Mouse (Mus musculus) colon, adult 2 months (tissue): ENCODE measurements around the gene Slc7a8. TPM values are rescaled to one million over a fixed set of nuclear protein-coding genes. Genes with fewer than 3 reads are reported as not detected.

Experiments used
- polyA plus RNA-seq: library from polyadenylated mRNA; depleted of rRNA; stranded (reverse); fragments of >200 nt; gene quantifications from 2 replicates; pipeline ENCODE4 v1.2.3, GENCODE M21; 2012; rRNA removed

Gene Slc7a8
- 7.8 and 8.6 TPM in 2 replicates for polyA plus RNA-seq

DNA sequence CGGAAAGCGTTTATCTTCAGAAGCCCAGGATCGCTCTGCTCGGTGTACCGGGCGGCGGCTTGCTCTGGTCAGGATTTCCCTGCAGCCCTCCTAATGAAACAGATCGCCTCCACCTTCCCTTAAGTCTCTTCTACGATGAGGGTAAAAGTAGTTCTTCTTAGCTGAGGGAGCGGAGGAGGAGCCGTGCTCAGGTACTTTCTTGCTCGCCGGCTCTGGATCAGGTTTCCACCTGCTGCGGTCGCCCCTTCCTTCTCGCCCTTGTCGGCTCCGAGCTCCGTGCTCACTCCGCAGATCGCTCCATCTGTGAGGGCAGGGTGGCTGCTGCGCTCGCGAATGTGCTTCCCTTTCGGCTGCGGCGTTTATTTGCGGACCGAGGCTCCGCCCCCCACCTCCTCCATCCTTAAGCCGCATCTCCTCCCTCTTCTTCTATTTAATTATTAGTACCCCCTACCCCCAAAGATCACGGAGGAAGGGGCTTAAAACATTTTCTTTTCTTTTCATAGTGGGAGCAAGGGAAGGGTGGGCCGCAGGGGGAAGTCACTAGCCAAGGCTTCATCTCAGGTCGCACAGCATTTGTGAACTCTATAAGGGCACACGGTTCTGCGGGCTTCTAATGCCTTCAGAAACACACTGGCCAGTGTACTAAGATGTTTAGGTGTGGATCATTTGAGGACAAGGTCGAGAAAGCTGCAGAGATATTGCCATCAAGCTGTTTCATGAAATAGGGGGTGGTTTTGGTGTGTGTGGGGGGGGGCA is at the start of gene Slc7a8:
Gene Slc7a8 (minus strand): TSS at position 337 of the 756 bp plus-strand sequence.

DNA sequence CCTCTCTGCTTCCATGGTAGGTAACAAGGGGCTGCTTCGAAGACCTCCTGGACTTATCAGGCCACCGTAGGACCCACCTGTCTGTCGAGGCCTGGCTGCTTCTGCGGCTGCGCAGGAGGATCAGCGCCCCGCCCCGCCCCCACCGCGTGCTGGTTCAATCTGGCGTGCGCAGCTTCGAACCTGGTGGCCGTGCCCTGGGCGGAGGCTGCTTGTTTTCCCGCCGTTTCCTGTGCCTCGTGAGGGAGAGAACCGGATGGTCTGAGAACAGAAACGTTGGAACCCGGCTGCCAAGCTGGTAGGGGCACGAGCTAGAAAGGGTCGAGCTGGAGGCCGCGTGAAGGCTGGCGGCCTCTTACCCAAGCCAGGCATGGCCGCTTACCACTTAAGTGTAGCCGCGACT is 32.2 kb upstream of the Slc7a8 start, which contains the start of gene Rnf212b:
Gene Rnf212b (plus strand): TSS at position 151 of the 400 bp plus-strand sequence.

DNA sequence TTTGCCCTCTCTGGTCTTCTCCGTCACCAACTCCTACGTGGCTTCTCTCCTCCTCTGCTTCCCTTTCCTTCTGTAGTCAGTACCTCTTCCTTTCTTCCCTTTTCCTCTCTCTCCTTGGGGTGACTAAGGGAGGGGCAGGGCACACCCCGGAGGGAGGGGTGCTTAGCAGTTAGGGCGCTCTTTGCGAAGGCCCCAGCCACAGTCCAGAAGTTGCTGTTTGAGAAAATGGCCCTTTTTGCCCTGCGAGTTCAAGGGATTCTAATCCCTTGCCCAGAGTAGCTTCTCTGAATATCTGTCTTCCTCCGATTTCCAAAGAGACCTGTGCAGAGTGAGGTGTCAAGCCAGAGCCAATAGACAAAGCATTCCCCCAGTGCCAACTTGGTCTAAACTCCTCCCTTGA is 69.7 kb downstream of the Slc7a8 start, which contains the start of gene Cebpe:
Gene Cebpe (minus strand): TSS at position 101 of the 400 bp plus-strand sequence.

DNA sequence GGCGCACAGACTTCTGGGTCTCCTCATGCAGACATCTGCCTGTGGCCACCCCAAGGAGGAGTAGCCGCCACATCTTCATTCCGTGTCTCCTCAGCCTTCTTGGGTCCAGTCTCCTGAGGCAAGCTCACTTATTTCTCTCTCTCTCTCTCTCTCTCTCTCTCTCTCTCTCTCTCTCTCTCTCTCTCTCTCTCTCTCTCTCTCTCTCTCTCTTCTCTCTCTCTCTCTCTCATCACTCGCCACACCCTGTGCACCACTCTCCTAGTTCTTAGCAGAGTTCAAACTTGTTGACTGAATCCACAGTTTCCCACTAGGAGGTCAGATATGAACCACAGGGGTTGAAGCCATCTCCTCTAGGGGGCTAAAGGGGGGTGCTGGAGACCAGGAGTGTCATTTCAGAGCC is 83.0 kb downstream of the Slc7a8 start, which contains the start of gene Gm29776:
Gene Gm29776 (minus strand): TSS at position 101 of the 400 bp plus-strand sequence.

DNA sequence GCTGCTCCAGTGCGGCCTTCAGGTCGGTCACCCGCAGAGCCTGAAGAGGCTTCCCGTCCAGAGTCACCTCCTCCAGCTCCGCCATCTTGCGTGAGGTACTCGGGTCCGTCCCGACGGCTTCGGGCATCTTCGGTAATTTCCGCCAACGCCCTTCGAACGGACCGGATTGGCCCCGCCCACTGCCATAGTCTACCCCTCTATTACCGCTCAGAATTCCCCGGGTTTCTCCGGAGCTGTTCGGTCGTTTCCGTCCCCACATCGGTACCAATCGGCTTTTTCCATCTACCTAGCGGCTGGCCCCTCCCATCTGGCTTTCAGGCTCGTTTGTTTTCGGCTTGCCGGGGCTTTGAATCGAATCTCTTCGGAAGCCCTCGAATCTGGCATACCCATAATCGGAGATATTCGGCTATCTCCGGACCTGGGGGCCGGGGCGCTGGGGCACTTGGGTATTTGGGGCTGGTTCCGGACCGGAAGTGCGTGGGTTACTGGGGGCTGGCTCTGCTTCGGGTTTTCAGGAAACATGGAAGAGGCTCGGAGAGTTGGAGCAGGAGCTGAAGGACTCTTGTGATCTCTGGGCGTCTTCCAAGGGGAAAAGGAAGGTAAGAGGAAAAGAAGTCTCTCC is 95.1 kb downstream of the Slc7a8 start, which contains the start of gene Acin1:
Gene Acin1 (minus strand): TSS at position 410 of the 622 bp plus-strand sequence.

DNA sequence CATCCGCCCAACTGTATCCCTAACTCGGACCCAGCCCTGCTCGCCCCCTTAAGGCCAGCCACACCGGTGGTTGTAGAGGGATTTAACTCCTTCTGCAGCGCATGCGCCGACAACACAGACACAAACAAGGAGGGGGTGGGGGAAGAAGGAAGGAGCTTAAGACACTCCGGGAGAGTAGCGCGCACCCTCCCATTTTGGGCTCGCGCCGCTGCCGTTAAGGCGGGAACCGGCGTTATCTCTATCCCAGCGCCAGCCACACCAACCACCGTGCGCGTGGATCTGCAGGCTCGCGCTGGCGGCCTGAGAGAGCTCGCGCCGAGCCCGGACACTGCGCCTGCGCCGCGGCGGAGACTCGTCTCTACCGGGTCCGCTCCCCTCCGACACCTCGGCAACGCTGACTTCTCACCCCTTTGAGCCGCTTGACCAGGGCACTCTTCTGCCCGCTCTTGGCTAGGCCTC is 95.7 kb downstream of the Slc7a8 start, which contains the start of gene 1700123O20Rik:
Gene 1700123O20Rik (plus strand): TSS at position 154 of the 459 bp plus-strand sequence.

Other genes starting within 250 kb of the Slc7a8 start
- gene Haus4, start 227.3 kb downstream of the Slc7a8 start, polyA plus RNA-seq, result 10.7 and 13.6 TPM in 2 replicates
- gene Ajuba, start 204.4 kb downstream of the Slc7a8 start, polyA plus RNA-seq, result 5.9 and 6.3 TPM in 2 replicates
- gene 4931414P19Rik, start 176.0 kb downstream of the Slc7a8 start, polyA plus RNA-seq, result 7.2 and 8.1 TPM in 2 replicates
- gene Psmb5, start 163.9 kb downstream of the Slc7a8 start, polyA plus RNA-seq, result 180 and 204 TPM in 2 replicates
- gene Psmb11, start 160.5 kb downstream of the Slc7a8 start, polyA plus RNA-seq, result not detected in 2 replicates
- not detected in 2 replicates for gene Gm17606, start 141.0 kb downstream of the Slc7a8 start, polyA plus RNA-seq
- 6.4 and 7.6 TPM in 2 replicates for gene Cdh24, start 140.6 kb downstream of the Slc7a8 start, polyA plus RNA-seq
- gene 1700123O20Rik, start 95.7 kb downstream of the Slc7a8 start, polyA plus RNA-seq, result 35.0 and 51.2 TPM in 2 replicates
- 88.5 and 92.0 TPM in 2 replicates for gene Acin1, start 95.0 kb downstream of the Slc7a8 start, polyA plus RNA-seq
- gene Gm29776, start 83.1 kb downstream of the Slc7a8 start, polyA plus RNA-seq, result 0.06 TPM in 1 of 2 replicates, not detected in the other
- 0.32 and 0.94 TPM in 2 replicates for gene Cebpe, start 69.8 kb downstream of the Slc7a8 start, polyA plus RNA-seq
- gene Rnf212b, start 32.2 kb upstream of the Slc7a8 start, polyA plus RNA-seq, result not detected in 2 replicates
- 2.2 and 4.0 TPM in 2 replicates for gene Homez, start 89.0 kb upstream of the Slc7a8 start, polyA plus RNA-seq
- gene Ppp1r3e, start 95.6 kb upstream of the Slc7a8 start, polyA plus RNA-seq, result 19.1 and 22.7 TPM in 2 replicates
- 57.4 and 72.3 TPM in 2 replicates for gene Bcl2l2, start 101.4 kb upstream of the Slc7a8 start, polyA plus RNA-seq
- 10.2 and 19.3 TPM in 2 replicates for gene Gm20521, start 101.5 kb upstream of the Slc7a8 start, polyA plus RNA-seq
- gene Pabpn1, start 110.6 kb upstream of the Slc7a8 start, polyA plus RNA-seq, result 56.7 and 65.4 TPM in 2 replicates
- 30.7 and 38.2 TPM in 2 replicates for gene Slc22a17, start 131.2 kb upstream of the Slc7a8 start, polyA plus RNA-seq
- 13.0 and 13.8 TPM in 2 replicates for gene Efs, start 144.2 kb upstream of the Slc7a8 start, polyA plus RNA-seq
- 0.67 and 0.92 TPM in 2 replicates for gene Il25, start 150.7 kb upstream of the Slc7a8 start, polyA plus RNA-seq
- gene Cmtm5, start 154.3 kb upstream of the Slc7a8 start, polyA plus RNA-seq, result 2.8 and 3.5 TPM in 2 replicates
- gene Myh6, start 185.0 kb upstream of the Slc7a8 start, polyA plus RNA-seq, result 0.06 TPM in 1 of 2 replicates, not detected in the other
- not detected in 2 replicates for gene Gm17428, start 195.0 kb upstream of the Slc7a8 start, polyA plus RNA-seq
- gene Myh7, start 212.7 kb upstream of the Slc7a8 start, polyA plus RNA-seq, result 0.05 and 0.32 TPM in 2 replicates
- 9.1 and 11.1 TPM in 2 replicates for gene Ngdn, start 233.5 kb upstream of the Slc7a8 start, polyA plus RNA-seq